Mouse (Mus musculus) thymus, adult 2 months (tissue): ENCODE measurements around the gene Zfpm1.

ENCODE experiments used
- CTCF ChIP-seq: fragments of 200-500 bp; IDR thresholded peaks from 2 replicates; pipeline ENCODE4 v1.5.1; 2012; ENCODE audit warnings: mild to moderate bottlenecking, control low read depth, low read length, moderate library complexity, borderline replicate concordance; ENCODE audit not compliant: control insufficient read depth, poor library complexity, insufficient read depth; ENCODE audit errors: extremely low read depth
- POLR2A ChIP-seq: fragments of 200-500 bp; IDR thresholded peaks from 2 replicates; pipeline ENCODE4 v1.6.1; 2012; ENCODE audit warnings: mild to moderate bottlenecking, low read length, control low read depth, moderate library complexity; ENCODE audit not compliant: control insufficient read depth, poor library complexity, insufficient read depth; ENCODE audit errors: extremely low read depth

GRCm38 (mm10) chr8:122304058-122304457, 22.1 kb downstream of the Zfpm1 start:
- TF ChIP-seq POLR2A (no peak), CTCF (no peak)
